Mouse (Mus musculus) olfactory bulb, adult 2 months (tissue): ENCODE data around the gene Ctnnbl1.

Source experiments
- CTCF ChIP-seq: fragments of 200-500 bp; IDR thresholded peaks from 2 replicates; pipeline ENCODE4 v1.5.1; 2012; ENCODE audit warnings: low read depth, mild to moderate bottlenecking, low read length, moderate library complexity; ENCODE audit not compliant: insufficient read depth
- POLR2A ChIP-seq: fragments of 200-500 bp; IDR thresholded peaks from 2 replicates; pipeline ENCODE4 v1.6.1; 2012; ENCODE audit warnings: mild to moderate bottlenecking, low read depth, low read length, moderate library complexity; ENCODE audit not compliant: insufficient read depth

DNA sequence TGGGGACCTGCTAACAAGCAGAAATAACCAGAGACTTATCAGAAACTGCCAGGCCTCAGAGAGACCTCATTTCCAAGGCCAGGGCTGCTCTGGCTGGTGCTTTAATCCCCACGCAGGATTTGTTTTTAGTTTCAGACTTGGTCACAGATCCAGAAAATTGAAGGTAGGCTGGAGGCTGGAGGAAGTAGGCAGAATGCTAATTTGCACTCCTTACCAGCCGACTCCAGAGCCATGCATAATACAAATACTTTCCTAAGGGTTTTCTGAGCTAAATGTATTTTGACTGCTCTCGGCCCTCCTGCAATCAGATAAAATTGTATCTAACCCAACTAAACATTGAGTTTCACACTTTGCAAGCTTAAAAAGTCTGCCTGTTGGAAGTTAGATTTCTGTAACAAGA, 67.2 kb downstream of the Ctnnbl1 start:
- TF ChIP-seq POLR2A (no peak), CTCF (no peak)
